Mouse (Mus musculus): Measurements from ENCODE around the gene Icam1.
"Not testable (repeated sequence)": the region's sequence is repeated elsewhere in the genome, so short reads cannot be mapped to it uniquely, and the experiment has no call there.

Icam1 gene

GRCm38 (mm10) chr9:20993165-20993898 lies 22.5 kb upstream of the Icam1 start:
- DNase-seq (ENCODE audit: low read depth, low spot score), result no peak

GRCm38 (mm10) chr9:20995069-20995468 lies 20.7 kb upstream of the Icam1 start:
- no peak for DNase-seq (ENCODE audit: low read depth, low spot score)

DNA sequence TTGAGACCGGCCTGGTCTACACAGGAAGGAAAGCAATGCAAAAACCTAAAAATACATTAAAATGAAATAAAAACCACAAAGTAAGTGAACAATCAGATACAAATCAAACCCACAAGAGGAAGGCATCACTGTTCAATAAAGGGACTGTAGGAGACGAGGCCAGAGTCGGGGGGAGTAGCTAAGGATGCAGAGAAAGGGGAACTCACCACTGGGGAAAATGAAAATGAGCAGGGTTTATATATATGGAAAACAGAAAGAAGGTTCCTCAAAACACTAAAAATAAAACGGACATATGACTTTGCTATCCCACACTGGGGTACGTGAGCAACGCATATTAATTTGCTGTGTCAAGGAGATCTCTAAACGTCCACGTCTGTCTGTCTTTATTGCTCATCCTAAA lies 18.7 kb upstream of the Icam1 start:
- no peak for DNase-seq (ENCODE audit: low read depth, low spot score)

GRCm38 (mm10) chr9:20998337-20998736 lies 17.4 kb upstream of the Icam1 start:
- DNase-seq (ENCODE audit: low read depth, low spot score), result not testable (repeated sequence)

DNA sequence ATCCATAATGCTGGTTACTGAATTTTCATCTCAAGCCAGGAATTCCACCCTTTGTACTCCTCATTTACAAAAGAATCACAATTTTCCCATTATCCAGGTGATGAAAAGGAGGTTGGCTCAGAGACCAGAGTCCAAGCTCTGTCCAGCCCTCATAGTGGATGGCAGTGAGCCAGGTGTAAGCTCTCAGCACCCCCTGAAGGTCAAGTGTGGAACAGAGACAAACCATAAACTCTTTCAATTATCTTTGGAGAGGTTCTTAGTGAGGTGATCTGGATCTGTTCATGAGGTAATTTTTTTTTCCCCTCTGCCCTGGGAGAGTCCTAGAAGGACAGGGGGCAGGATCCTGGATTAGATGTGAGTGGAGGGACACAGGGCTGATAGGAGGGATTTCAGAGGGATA lies 15.0 kb upstream of the Icam1 start:
- DNase-seq (ENCODE audit: low read depth, low spot score), result no peak

- DNase-seq (ENCODE audit: low read depth, low spot score), result no peak
These were observed 14.1 kb upstream of the Icam1 start for GRCm38 (mm10) chr9:21001651-21002200.

DNA sequence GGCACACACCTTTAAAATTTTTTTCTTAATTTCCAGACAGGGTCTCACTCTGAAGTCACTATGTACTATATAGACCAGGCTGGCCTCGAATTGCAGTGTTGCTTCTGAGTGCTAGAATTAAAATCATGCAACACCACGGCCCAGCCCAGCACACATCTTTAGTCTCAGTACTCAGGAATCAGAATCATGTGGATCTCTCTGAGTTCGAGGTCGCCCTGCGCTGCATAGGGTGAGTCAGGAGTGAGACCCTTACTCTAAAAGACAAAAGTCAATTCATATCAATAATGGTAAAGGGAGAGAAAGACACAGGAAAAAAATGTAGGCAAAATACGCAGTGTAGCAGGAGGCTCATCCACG lies 13.5 kb upstream of the Icam1 start:
- no peak for DNase-seq (ENCODE audit: low read depth, low spot score)

GRCm38 (mm10) chr9:21002627-21003551 lies 12.9 kb upstream of the Icam1 start, which contains the start of gene Mrpl4:
Gene Mrpl4 (plus strand): TSS chr9:21002738.
- DNase-seq (ENCODE audit: low read depth, low spot score), result peak; percentile 83

DNA sequence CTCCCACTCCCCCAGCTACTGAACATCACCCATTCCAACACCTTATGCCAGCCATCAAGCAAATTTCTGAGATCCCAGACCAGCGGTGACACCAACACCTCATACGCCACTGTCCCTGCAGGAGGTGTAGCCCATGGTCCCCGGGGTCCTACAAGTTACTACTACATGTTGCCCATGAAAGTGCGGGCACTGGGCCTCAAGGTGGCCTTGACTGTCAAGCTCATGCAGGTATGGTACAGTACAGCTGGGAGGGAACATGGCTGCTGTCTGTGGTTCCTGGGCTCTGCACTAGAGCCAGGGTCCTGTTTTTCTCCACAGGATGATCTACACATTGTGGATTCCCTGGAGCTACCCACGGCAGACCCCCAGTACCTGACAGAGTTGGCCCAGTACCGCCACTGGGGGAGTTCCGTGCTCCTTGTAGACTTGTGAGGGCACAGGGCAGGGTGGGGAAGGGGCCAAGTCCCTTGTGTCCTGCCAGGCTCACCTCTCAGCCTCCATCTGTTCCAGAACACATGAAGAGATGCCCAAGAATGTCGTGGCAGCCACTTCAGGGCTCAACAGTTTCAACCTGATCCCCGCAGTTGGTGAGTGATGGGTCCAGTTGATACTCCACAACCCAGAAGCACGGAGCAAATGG lies 8.4 kb upstream of the Icam1 start:
- no peak for DNase-seq (ENCODE audit: low read depth, low spot score)

DNA sequence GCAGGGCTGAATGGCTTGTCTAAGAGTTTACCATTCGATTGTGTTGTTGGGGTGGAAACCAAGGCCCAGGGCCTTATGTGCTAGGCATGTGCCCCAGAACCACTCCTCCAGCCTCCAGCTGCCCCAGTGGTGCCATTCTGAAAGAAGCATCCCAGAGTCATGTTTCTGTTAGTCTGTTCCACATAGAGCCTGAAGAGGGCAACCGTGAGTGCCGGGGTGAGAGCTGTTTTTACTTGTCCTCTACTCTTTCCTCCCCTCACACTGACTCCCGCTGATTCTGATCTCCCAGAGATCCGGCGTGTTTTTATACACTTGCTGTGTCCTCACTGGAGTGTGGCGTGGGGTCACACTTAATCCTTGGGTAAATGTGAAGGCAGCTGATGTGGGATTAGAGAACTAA lies 7.8 kb upstream of the Icam1 start:
- no peak for DNase-seq (ENCODE audit: low read depth, low spot score)

- no peak for DNase-seq (ENCODE audit: low read depth, low spot score)
These were observed 5.4 kb upstream of the Icam1 start for GRCm38 (mm10) chr9:21010362-21010761.

DNA sequence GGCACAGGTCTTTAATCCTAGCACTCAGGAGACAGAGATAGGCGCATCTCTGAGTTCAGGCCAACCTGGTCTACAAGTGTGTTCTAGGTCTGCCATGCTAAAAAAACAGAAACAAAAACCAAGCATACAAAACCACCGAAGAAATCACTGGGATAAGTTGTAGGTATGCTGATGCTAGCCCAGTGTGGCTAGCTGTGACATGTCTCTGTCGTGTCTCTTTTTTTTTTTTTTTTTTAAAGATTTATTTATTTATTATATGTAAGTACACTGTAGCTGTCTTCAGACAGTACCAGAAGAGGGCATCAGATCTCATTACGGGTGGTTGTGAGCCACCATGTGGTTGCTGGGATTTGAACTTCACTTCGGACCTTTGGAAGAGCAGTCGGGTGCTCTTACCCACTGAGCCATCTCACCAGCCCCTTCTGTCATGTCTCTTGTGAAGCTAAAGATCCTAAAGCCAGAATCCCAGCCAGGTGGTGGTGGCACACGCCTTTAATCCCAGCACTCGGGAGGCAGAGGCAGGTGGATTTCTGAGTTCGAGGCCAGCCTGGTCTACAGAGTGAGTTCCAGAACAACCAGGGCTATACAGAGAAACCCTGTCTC lies 4.7 kb upstream of the Icam1 start:
- not testable (repeated sequence) for DNase-seq (ENCODE audit: low read depth, low spot score)

DNA sequence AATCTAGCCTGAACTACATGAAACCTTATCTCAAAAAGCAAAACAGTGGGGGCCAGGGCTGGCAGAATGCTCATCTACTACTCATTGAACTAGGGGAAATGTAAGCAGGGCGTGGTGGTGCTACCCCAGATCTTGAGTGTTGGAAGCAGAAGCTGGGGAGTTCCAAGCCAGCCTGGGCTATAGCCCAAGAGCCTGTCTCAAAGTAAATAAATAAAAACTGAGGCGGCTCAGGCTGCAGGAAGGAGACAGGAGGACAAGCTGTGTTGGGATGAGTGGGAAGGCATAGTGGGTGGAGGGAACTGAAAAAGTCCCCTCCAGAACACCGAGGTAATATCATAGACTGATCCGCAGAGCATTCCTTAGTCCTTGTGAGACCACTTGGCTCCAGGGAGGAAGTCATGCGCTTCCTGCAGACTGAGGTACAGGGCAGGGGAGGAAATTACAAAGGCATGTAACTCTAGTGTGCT lies 3.9 kb upstream of the Icam1 start:
- no peak for DNase-seq (ENCODE audit: low read depth, low spot score)

GRCm38 (mm10) chr9:21012368-21012767 lies 3.4 kb upstream of the Icam1 start:
- no peak for DNase-seq (ENCODE audit: low read depth, low spot score)

DNA sequence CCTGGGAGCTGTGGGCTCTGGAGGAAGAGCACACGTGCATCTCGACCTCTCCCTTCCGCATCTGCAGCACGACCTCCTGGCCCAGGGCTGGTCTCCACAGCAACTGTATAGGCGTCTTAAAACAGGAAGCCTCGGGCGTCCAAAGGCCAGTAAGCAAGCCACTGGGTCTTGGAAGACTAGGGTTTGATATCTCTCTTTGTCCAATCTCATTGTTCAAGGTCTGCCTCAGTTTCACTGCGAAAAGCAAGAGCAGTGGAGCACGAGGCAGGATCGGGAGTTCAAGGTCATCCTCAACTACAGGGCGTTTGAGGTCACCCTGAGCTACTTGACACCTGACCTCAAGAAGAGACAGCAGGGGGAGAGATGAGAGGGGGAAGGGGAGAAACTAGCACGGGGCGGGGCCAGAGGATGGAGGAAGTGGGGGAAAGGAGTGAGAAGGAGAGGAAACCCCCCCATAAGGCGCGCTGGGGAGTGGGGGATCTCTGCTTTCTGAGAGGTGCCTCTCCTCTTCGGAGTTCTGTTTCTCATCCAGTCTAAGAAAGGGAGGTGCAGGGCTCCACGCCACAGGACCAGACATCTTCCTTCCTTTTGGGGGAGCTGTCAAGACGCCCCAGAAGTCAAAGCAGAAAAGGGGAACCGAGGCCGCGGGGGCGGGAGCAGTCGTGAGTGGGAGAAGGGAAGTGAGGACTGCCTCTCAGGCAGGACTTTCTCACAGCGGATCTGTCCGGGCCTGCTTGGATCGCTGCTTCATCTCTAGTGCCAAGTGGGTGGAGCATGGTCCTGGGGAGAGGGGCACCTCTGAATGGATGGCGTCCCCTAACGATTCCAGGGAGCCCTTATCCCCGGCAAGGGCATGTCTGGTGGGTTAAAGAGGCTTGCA lies 854 bp upstream of the Icam1 start:
- DNase-seq (ENCODE audit: low read depth, low spot score), result no peak

DNA sequence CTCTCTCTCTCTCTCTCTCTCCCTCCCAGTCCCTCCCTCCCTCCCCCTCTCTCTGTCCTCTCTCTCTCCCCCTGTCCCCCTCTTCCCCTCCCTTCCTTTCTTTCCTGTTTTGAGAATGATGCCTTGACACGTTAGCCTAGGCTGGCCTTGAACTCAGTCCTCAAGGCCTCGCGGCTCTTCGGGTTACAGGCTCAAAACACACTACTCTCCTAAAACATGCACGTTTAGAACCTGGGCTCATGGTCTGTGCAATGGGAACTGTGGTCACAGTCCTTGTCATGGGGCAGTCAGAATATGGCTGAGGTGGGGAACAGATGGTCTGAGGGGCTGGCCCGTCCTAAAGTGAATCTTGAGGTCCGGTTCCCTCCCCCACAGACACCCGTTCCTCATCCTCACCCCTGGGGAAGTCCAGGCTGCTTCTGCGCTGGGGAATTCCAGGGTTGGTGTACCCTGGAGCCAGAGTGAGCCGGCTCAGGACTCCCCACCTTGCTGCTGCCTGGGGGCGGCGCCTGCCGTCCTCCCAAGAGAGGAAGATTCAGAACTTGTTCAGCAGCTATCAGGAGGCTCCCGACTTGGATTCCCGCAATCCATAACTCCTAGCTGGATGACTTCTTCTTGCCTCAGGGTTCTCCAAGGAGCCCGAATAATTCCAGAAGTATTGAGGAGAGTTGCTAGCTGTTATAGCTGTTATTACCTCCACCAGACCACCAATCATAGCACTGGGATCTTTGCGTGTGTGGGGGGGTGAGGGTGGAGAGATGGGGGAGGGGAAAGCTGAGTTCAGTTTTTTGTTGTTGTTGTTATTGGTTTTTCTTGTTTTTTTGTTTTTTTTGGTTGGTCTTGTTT lies 769 bp downstream of the Icam1 start:
- DNase-seq (ENCODE audit: low read depth, low spot score), result no peak

DNA sequence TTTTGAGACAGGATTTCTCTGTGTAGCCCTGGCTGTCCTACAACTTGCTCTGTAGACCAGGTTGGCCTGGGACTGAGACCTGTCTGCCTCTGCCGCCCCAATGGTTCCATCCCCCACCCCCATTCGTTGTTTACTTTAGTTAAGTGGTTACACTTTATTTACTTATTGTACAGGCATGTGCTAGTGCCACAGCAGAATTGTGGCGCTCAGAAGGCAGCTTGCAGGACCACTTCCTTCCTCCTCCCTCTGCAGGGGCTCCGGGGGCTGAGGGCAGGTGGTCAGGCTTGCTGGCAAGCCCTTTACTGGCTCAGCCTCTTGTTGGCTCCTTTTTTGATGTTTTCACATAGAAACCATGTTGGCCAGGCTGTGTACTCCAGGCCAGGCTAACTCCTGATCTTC lies 1.4 kb downstream of the Icam1 start:
- DNase-seq (ENCODE audit: low read depth, low spot score), result no peak

DNA sequence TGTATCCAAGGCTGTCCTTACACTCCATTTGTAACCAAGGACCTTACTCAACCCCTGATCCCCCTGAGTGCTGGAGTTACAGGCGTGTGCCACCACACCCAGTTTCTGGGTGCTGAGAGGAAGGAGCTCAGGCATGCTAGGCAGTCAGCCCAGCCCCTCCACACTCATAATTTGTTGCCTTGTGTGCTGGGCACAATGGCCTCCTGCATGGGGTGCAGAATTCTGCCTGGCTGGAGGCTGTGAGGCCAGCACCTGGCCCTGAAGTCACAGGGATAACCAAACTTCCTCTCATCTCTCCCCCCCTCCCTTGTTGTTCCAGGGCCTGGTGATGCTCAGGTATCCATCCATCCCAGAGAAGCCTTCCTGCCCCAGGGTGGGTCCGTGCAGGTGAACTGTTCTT lies 2.8 kb downstream of the Icam1 start:
- DNase-seq (ENCODE audit: low read depth, low spot score), result no peak

GRCm38 (mm10) chr9:21021363-21021762 lies 5.6 kb downstream of the Icam1 start:
- no peak for DNase-seq (ENCODE audit: low read depth, low spot score)

DNA sequence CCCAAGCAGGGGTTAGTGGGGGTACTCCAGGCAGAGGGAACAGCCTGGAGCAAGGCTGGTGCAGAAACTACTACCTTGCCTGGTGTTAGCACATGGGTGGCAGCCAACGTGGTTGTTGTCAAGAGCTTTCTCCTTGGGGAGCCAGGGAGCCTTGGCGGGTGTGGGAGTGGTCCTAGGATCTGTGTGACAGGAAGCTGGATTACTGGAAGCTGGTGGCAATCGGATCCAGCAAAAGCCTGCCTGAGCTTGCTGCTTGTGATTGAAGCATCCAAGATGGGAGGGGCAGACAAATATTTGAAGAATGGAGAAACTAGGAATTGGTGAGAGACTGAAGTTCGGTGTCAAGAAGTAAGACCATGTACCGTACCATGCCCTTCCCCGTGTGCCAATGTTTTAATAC lies 6.5 kb downstream of the Icam1 start:
- DNase-seq (ENCODE audit: low read depth, low spot score), result no peak
